Mouse (Mus musculus) neural tube, embryonic 13.5 days (tissue): ENCODE measurements around the gene L1td1. TPM values are rescaled to one million over a fixed set of nuclear protein-coding genes. Genes with fewer than 3 reads are reported as not detected.

ENCODE experiments used
- ATAC-seq: fragments of 200-750 bp; cut with Nextera tagmentation; 2 replicates; pipeline ENCODE4 v1.8.0; 2017; ENCODE audit warnings: low read depth, mild to moderate bottlenecking, moderate TSS enrichment, moderate library complexity
- H3K27ac ChIP-seq: fragments of 300-500 bp; sonication (generic); replicated peaks from 2 replicates; pipeline ENCODE4 v1.5.1; 2015; ENCODE audit warnings: moderate library complexity, mild to moderate bottlenecking, inconsistent platforms
- H3K27me3 ChIP-seq: fragments of 300-500 bp; sonication (generic); 2 replicates; pipeline ENCODE4 v1.6.1; 2015; ENCODE audit warnings: mild to moderate bottlenecking, inconsistent platforms
- H3K36me3 ChIP-seq: fragments of 300-500 bp; sonication (generic); 2 replicates; pipeline ENCODE4 v1.6.1; 2015; ENCODE audit warnings: mild to moderate bottlenecking, inconsistent platforms
- H3K4me1 ChIP-seq: fragments of 300-500 bp; sonication (generic); replicated peaks from 2 replicates; pipeline ENCODE4 v1.6.1; 2015; ENCODE audit warnings: inconsistent platforms
- H3K4me2 ChIP-seq: fragments of 300-500 bp; sonication (generic); 2 replicates; pipeline ENCODE4 v1.6.1; 2015; ENCODE audit warnings: inconsistent platforms, mild to moderate bottlenecking, moderate library complexity
- H3K4me3 ChIP-seq: fragments of 300-500 bp; sonication (generic); 2 replicates; pipeline ENCODE4 v1.5.1; 2015; ENCODE audit warnings: mild to moderate bottlenecking, inconsistent platforms
- H3K9ac ChIP-seq: fragments of 300-500 bp; sonication (generic); 2 replicates; pipeline ENCODE4 v1.6.1; 2015; ENCODE audit warnings: moderate library complexity, mild to moderate bottlenecking, inconsistent platforms
- H3K9me3 ChIP-seq: fragments of 300-500 bp; sonication (generic); 2 replicates; pipeline ENCODE4 v1.6.1; 2016; ENCODE audit warnings: inconsistent platforms
- WGBS: fragments of 180-500 bp; shearing (Covaris S2); methylation state at CpG from one replicate; pipeline ENCODE4 v1.1.7; 2015; 5-methylcytosine and 5-hydroxymethylcytosine counted together
- polyA plus RNA-seq: library from polyadenylated mRNA; unstranded; fragments of >200 nt; fragmentation: Nextera tagmentation; extraction: Ambion mirVana; gene quantifications from 2 replicates; pipeline ENCODE4 v1.2.1, GENCODE M21; 2015

L1td1 gene
- polyA plus RNA-seq, 1 experiment from 2014 or later = not detected

DNA sequence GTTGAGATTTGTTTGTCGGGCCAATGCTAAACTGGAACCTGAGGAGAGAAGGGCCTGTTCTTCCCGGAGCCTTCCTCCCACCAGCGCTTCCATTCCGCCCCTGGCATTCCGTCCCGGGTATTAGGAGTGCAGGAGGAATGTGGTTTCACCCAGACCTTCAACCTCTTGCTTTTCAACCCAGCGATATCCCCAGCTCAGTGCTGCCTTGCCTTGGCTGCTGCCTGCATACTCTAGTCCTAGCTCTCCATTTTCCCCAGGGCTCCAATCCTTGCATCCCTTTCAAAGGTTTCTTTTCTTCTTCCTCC is 17.3 kb downstream of the L1td1 start:
- H3K27me3 ChIP-seq = no peaks in the 10 kb centered on the region
- no peak overlapping the region for H3K4me2 ChIP-seq
- no peaks in the 10 kb centered on the region for H3K9me3 ChIP-seq
- WGBS = 27% methylated on average over 7 of the region's 7 CpGs
- peaks cover 9% of the 10 kb centered on the region for H3K4me1 ChIP-seq
- ATAC-seq = no peak
- H3K4me3 ChIP-seq = no peak overlapping the region
- H3K36me3 ChIP-seq = no peaks in the 10 kb centered on the region
- peak overlapping the region; percentile 23; the same call in 1 of the 2 replicates for H3K27ac ChIP-seq
- no peak overlapping the region for H3K9ac ChIP-seq

DNA sequence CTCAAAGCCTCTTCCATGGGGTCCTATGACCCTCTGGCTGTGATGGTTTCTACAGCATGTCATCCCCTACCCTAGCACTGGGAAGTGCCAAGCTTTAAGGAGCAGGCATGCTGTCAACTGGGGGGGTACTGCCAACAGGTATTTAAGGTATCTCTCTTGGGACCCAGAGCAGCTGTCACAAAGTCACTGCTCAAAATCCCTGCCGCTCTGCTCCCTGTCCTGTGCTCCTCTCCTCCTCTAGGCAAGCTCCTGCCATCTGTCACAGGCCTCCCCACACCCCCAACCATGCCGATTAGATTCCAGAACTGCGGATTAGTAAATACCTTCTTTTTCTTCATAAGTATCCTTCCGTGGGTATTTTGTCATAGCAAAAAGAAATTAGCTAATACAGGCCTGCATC is 27.9 kb downstream of the L1td1 start:
- Histone ChIP-seq H3K4me1 (peaks cover 28% of the 10 kb centered on the region), H3K36me3 (no peaks in the 10 kb centered on the region), H3K9ac (no peak overlapping the region), H3K27ac (no peak overlapping the region), H3K9me3 (no peaks in the 10 kb centered on the region), H3K4me3 (no peak overlapping the region), H3K27me3 (no peaks in the 10 kb centered on the region), H3K4me2 (no peak overlapping the region)
- WGBS = 72% methylated on average over 4 of the region's 4 CpGs
- no peak for ATAC-seq

DNA sequence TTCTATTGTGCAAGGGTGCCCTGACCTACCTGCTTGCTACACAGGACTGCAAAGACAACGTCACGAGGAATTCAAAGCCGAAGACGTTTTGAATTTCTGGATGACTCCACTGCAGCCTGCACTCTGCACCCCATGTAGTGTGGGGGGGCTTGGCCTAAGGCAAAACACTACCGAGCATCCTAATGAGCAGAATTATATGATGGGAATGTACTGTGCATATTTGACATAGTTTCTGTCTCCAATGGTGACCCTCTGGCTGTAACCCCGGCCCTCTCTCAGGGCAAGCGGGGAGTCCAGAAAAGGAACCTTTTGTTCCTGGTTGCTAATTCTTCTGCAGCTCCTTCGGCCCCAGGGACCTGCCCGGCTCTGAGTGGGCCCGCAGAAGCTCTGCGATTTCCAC is 29.6 kb downstream of the L1td1 start:
- Histone ChIP-seq H3K27me3 (no peaks in the 10 kb centered on the region), H3K4me2 (no peak overlapping the region), H3K9ac (peak overlapping the region; percentile 12; the same call in 1 of the 2 replicates), H3K4me1 (peaks cover 28% of the 10 kb centered on the region), H3K27ac (no peak overlapping the region), H3K9me3 (no peaks in the 10 kb centered on the region), H3K36me3 (no peaks in the 10 kb centered on the region), H3K4me3 (no peak overlapping the region)
- no peak for ATAC-seq
- 34% methylated on average over 11 of the region's 11 CpGs for WGBS

DNA sequence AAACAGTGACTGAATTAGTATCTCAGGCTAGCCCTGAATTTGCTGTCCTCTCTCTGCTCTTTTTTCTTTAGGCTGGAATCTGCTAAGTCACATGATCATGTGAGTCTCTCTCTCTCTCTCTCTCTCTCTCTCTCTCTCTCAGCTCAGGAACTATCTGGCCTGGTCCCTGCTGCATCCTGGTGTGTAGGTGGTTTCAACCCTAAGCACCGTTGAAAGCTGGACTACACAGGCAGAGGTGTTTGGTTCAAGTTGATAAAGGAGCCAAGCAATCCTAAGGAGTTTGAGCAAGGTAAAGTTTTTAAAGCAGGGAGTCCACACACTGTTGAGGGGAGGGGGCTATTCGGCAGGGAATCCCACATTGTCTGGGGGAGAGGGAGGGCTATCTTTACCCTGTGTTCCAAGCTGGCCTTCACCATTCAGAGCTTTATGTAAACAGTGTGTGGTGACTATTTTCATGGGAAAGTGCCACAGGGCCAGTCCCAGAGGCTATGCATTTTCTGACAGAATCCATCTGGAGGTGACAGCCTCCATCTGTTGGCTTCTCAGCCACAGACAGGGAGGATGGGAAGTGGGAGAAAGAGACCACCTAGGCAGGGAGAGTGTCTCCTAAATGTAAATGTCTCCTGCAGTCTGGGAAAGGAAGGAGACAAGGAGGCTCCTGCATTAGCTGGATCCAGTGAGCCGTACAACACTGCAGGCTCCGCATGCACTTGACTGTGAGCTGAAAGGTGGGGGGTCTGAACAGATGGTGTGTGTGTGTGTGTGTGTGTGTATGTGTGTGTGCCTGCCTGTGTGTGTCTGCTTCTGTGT is 31.7 kb downstream of the L1td1 start:
- peak overlapping the region; percentile 46 for H3K27ac ChIP-seq
- 43% methylated on average over 4 of the region's 4 CpGs for WGBS
- peaks cover 28% of the 10 kb centered on the region for H3K4me1 ChIP-seq

DNA sequence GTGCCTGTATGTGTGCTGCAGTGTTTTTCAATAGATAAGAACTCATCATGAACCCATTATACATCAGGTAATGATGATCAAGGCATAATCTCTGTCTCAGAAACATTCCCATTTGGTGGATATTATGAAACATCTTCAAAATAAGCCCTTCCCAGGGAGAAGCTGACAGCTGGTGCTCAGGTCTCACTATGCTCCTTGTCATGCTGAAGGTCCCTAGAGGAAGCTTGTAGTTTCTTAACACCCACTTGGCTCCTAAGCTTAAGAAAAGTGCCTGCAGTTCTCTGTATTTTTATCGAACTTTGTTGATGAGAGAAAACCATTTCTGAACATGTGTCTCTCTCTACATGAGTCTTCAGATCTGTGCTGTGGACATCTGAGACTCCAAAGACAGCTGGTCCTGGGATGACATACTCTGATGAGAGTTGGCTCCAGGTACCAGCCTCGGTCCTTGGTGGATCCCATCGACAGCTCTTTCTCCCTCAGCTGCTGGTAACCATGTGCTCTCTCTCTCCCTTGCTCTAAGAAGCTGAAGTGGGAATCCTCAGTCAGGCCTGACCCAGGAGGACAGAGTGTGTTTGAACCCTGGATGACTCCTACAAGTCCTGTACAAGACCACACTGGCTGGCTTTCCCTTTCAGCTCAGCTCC is 32.5 kb downstream of the L1td1 start:
- Histone ChIP-seq H3K36me3 (no peaks in the 10 kb centered on the region), H3K4me2 (no peak overlapping the region), H3K27me3 (no peaks in the 10 kb centered on the region), H3K4me3 (no peak overlapping the region), H3K9me3 (no peaks in the 10 kb centered on the region), H3K9ac (no peak overlapping the region), H3K4me1 (peaks cover 28% of the 10 kb centered on the region), H3K27ac (0 out of 2 replicates have a peak overlapping the region, but pooled peaks have one; percentile 46)
- 73% methylated on average over 3 of the region's 3 CpGs for WGBS
- no peak for ATAC-seq

More for the DNA sequence above, 31.7 kb downstream of the L1td1 start:
- peak; percentile 44; the same call in 1 of the 2 replicates for ATAC-seq
- H3K4me3 ChIP-seq = no peak overlapping the region
- no peaks in the 10 kb centered on the region for H3K27me3 ChIP-seq
- no peak overlapping the region for H3K4me2 ChIP-seq
- H3K9ac ChIP-seq = 0 out of 2 replicates have a peak overlapping the region, but pooled peaks have one; percentile 13
- H3K36me3 ChIP-seq = no peaks in the 10 kb centered on the region
- no peaks in the 10 kb centered on the region for H3K9me3 ChIP-seq

DNA sequence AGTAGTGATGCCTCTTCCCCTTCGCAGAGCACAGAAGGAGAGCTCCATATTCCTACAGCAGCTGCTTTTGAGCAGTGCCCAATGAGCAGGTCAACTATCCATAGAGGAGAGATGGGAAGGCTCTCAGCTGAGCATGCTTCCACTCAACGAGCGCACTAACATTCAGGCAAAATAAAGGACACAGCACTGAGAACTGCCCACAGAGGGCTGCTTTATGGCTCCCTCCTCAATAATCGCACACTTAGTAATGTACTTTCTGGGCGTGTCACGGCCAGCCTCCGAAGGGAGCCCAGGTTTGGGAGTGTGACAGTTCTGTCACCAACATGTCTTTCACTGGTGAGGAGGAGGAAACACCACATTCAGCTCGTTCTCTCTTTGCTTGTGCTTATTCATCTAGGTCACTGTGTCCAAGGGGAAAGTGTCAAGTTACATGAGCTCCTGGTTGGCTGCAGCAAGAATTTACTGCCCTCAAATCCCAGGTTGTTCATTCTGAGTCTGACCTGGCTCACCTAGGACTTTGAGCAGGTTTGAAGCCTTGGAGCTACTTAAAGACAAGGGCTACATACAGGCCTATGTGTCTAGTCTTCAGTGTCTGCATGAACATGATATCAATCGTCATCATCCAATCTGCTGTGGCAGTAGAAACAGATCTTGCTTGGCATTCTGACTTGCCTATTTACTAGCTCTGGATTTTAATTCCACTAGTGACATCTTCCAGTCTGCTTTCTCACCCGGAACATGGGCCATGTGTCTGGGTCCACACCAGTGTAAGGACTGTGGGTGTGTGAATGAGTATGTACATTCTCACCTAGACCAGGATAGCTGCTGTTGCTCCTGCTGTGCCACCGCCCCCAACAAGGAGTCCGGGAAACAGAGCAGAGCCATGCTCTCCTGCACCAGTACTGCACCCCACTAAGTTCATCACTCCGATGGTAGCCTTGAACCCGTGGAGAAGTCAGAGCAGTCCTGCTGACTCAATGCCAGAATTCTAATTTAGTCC is 40.9 kb downstream of the L1td1 start:
- WGBS = 81% methylated on average over 14 of the region's 14 CpGs
- H3K9ac ChIP-seq = no peak overlapping the region
- no peak overlapping the region for H3K27ac ChIP-seq
- no peak overlapping the region for H3K4me2 ChIP-seq
- no peaks in the 10 kb centered on the region for H3K4me1 ChIP-seq
- H3K36me3 ChIP-seq = no peaks in the 10 kb centered on the region
- ATAC-seq = no peak
- no peak overlapping the region for H3K4me3 ChIP-seq
- no peaks in the 10 kb centered on the region for H3K27me3 ChIP-seq
- no peaks in the 10 kb centered on the region for H3K9me3 ChIP-seq

DNA sequence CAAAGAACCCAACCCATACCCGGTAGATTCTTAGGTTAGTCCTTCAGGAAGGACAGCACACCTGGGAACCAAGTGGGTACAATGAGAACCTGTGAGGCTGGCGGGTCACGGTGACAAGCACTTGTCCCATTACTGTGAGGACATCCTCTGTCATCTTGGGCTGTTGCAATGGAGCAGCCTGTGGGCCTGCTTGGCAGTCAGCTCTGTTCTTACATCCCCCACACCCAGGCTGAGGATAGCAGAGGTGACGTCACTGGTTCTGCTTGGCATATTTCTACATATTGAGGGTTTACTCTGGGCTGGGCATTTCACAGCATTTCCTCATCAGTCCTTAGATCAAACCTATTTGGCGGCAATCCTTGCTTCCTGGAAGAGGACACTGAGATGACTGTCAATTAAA is 47.3 kb downstream of the L1td1 start:
- H3K27me3 ChIP-seq = 0 out of 2 replicates have a peak, but pooled peaks cover 5% of the 10 kb centered on the region
- no peak overlapping the region for H3K27ac ChIP-seq
- no peak for ATAC-seq
- no peak overlapping the region for H3K9ac ChIP-seq
- H3K4me1 ChIP-seq = peaks cover 12% of the 10 kb centered on the region; the same call in 1 of the 2 replicates
- H3K4me2 ChIP-seq = no peak overlapping the region
- H3K36me3 ChIP-seq = no peaks in the 10 kb centered on the region
- H3K4me3 ChIP-seq = no peak overlapping the region
- no peaks in the 10 kb centered on the region for H3K9me3 ChIP-seq
- 92% methylated on average over 5 of the region's 5 CpGs for WGBS

DNA sequence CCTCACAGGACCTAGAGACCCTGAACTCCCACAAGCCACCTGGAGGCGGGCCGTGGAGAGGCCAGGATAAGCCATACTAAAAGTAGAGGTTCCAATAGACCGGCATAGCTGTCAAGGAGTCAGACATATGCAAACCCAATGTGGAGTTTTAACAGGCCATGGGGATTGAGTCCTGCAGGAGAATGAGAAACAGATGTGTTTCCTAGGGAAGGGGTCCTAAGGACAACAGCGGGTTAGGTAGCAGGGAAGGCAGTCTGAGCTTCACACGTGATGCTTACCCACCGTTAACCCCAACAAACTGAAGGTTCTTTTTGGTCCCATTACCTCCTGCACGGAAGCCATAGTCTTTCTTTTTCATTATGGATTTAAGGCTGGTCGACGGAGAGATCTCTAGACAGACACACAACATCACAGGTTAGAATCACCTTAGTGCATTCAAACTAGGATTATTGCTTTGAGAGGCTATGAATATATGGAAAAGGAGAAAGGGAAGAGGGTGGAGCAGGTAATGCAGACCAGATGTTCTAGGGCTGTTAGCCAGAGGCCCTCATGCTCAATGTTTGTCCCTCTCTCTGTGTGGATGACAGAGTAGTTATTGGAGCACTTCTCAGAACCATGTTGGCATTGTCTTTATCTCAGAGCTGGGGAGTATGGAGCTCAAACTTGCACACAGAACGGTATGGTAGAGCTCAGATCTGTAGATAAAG is 50.3 kb downstream of the L1td1 start:
- no peak for ATAC-seq
- H3K27me3 ChIP-seq = peaks cover 12% of the 10 kb centered on the region; the same call in 1 of the 2 replicates
- H3K4me1 ChIP-seq = peaks cover 15% of the 10 kb centered on the region; the same call in 1 of the 2 replicates
- H3K27ac ChIP-seq = no peak overlapping the region
- 84% methylated on average over 10 of the region's 10 CpGs for WGBS
- H3K4me2 ChIP-seq = no peak overlapping the region
- no peaks in the 10 kb centered on the region for H3K9me3 ChIP-seq
- H3K9ac ChIP-seq = no peak overlapping the region
- H3K36me3 ChIP-seq = no peaks in the 10 kb centered on the region
- no peak overlapping the region for H3K4me3 ChIP-seq

DNA sequence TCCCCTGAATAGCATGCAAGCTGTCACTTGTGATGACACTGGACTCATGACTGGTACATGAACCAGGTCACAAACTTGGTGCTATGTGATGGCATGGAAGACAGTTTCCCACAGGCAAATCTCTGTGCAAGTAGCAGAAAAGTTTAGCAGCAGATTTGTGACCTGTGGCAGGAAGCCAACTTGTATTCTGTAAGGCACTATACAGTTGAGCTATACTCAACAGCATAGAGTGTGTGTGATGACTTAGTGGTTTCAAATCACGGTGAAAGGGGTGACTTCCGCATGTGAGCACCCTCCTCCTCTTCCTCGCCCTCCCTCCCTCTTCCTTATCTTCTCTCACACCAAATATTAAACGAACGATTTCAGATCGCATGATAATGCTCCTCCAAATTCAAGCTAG is 50.9 kb downstream of the L1td1 start:
- Histone ChIP-seq H3K4me2 (no peak overlapping the region), H3K4me1 (peaks cover 15% of the 10 kb centered on the region; the same call in 1 of the 2 replicates), H3K36me3 (no peaks in the 10 kb centered on the region), H3K9me3 (no peaks in the 10 kb centered on the region), H3K4me3 (no peak overlapping the region), H3K27me3 (peaks cover 12% of the 10 kb centered on the region; the same call in 1 of the 2 replicates), H3K27ac (no peak overlapping the region), H3K9ac (no peak overlapping the region)
- 90% methylated on average over 6 of the region's 6 CpGs for WGBS
- no peak for ATAC-seq

DNA sequence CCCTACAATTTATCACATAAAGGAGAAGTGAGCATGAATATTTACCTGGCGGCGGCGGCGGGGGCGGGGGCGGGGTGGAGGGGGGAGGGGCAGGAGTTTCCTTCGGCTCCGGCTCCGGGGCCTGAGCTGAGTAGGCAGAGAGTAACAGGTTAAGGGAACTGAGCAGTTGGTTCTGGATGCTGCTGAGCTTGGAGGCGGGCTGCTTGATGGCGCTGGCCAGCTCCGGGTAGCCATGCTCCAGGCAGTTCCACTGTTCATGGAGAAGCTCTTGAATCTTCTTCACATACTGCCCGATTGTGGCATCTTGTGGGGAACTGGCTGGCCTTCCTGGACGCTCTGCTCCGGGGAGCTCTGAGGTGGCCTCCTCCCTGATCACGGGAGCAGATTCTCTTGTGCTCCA is 51.7 kb downstream of the L1td1 start:
- Histone ChIP-seq H3K9me3 (no peaks in the 10 kb centered on the region), H3K27ac (no peak overlapping the region), H3K4me3 (no peak overlapping the region), H3K27me3 (peaks cover 12% of the 10 kb centered on the region; the same call in 1 of the 2 replicates), H3K4me1 (peaks cover 15% of the 10 kb centered on the region; the same call in 1 of the 2 replicates), H3K9ac (no peak overlapping the region), H3K36me3 (no peaks in the 10 kb centered on the region), H3K4me2 (peak overlapping the region; percentile 28)
- 16% methylated on average over 16 of the region's 16 CpGs for WGBS
- ATAC-seq = peak; percentile 56; the same call in 1 of the 2 replicates

DNA sequence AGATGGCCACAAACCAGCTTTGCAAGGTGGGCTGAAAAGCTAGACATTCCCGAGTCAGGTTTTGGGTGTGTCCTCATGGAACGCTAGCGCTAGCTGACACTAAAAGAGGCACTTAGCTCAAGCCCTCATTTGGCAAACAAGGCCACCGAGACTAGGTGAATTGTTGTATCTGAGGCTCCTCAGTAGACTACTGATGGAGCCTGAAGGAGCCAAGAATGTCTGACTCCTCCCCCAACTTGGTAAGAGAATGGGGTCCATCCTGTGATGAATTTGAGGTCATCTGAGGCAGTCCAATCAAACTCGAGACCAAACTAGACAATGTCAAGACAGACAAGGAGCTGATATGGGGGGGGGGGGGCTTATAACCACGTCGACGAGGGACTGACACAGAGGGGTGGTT is 59.3 kb downstream of the L1td1 start:
- Histone ChIP-seq H3K4me3 (no peak overlapping the region), H3K4me1 (peaks cover 18% of the 10 kb centered on the region), H3K27me3 (no peaks in the 10 kb centered on the region), H3K9me3 (no peaks in the 10 kb centered on the region), H3K36me3 (no peaks in the 10 kb centered on the region), H3K27ac (no peak overlapping the region), H3K9ac (no peak overlapping the region), H3K4me2 (no peak overlapping the region)
- no peak for ATAC-seq
- 21% methylated on average over 8 of the region's 8 CpGs for WGBS
